Comparison of ENCODE assay signal across 8 mouse cellular contexts in the genomic region with DNA sequence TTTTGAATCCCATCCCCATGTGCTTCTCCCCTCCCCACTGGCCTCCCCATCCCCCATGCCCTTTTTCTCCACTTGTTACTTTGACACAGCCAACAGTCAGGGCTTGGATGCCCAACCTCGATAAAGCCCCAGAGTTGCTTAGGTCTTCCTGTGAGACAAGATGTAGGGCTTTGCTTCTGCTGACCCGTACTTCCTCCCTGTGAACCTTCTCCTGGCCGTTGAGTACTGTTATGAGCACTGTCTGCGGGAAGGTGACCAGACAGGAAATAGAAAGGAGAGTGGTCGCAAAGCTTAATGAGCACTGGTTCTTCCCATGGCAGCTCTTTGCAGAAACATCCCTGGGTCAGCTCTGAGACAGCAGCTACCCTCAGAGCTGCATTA. TPM values are rescaled to one million over a fixed set of nuclear protein-coding genes. Genes with fewer than 3 reads are reported as not detected.
DNase-seq lines count a peak whose midpoint lies in the region; ATAC-seq and TF ChIP-seq lines count a peak whose summit lies in the region.

No protein-coding gene starts in this region.

- H3K9me3 ChIP-seq in kidney, postnatal 0 days (replicated peaks; ENCODE audit: low read length), result no peaks in the 10 kb centered on the region
- H3K9me3 ChIP-seq in liver, embryonic 15.5 days (replicated peaks), result no peaks in the 10 kb centered on the region

- ATAC-seq in kidney, postnatal 0 days (replicated peaks; ENCODE audit: low FRiP score, low read depth), result no peak
- ATAC-seq in common myeloid progenitor, adult 5-6 weeks (replicated peaks; ENCODE audit: low read depth, poor library complexity, severe bottlenecking), result peak; percentile 16; the same call in 1 of the 2 replicates
- ATAC-seq in liver, embryonic 15.5 days (ENCODE audit: insufficient read depth), result no peak

- 11% methylated on average over 5 of the region's 5 CpGs for WGBS in kidney, postnatal 0 days
- 6% methylated on average over 5 of the region's 5 CpGs for WGBS in liver, embryonic 15.5 days (ENCODE audit: insufficient replicate concordance)

- TF ChIP-seq CTCF in kidney, postnatal 0 days (IDR thresholded peaks at IDR 0.05; ENCODE audit: low read depth), result no peak

- no peak overlapping the region; the same call in 1 of the 2 replicates for H3K27ac ChIP-seq in kidney, postnatal 0 days
- H3K27ac ChIP-seq in liver, embryonic 15.5 days (replicated peaks), result peak overlapping the region; percentile 88

- no peak overlapping the region for H3K4me2 ChIP-seq in kidney, postnatal 0 days (ENCODE audit: low read length)
- H3K4me2 ChIP-seq in liver, embryonic 15.5 days, result peak overlapping the region; percentile 17; the same call in 1 of the 2 replicates

- intact Hi-C loops in heart, postnatal 14 days (cut with DNase I), result no loop called here

- H3K36me3 ChIP-seq in kidney, postnatal 0 days (ENCODE audit: insufficient read depth, low read length), result no peaks in the 10 kb centered on the region
- no peaks in the 10 kb centered on the region for H3K36me3 ChIP-seq in liver, embryonic 15.5 days (replicated peaks)

- 0 out of 2 replicates have a peak overlapping the region, but pooled peaks have one; percentile 31 for H3K9ac ChIP-seq in kidney, postnatal 0 days (ENCODE audit: low read depth, low read length)
- no peak overlapping the region for H3K9ac ChIP-seq in liver, embryonic 15.5 days

- H3K4me3 ChIP-seq in kidney, postnatal 0 days (replicated peaks; ENCODE audit: low read depth, low read length), result no peak overlapping the region
- H3K4me3 ChIP-seq in liver, embryonic 15.5 days (replicated peaks), result no peak overlapping the region

- H3K4me1 ChIP-seq in kidney, postnatal 0 days (replicated peaks; ENCODE audit: insufficient read depth, low read length), result peaks cover 19% of the 10 kb centered on the region
- peaks cover 72% of the 10 kb centered on the region for H3K4me1 ChIP-seq in liver, embryonic 15.5 days (replicated peaks)

- no peak for DNase-seq in kidney, postnatal 0 days (ENCODE audit: low spot score)
- no peak for DNase-seq in kidney, adult 8-10 months
- peak; percentile 10 to 26 for DNase-seq in heart, postnatal 14 days
- no peak for DNase-seq in retina, embryonic 14.5 days (ENCODE audit: low spot score)
- DNase-seq in adrenal gland, adult 2 months, result no peak
- no peak for DNase-seq in thymus, postnatal 36 days

- no peaks in the 10 kb centered on the region for H3K27me3 ChIP-seq in kidney, postnatal 0 days (ENCODE audit: insufficient read depth, low read length)
- H3K27me3 ChIP-seq in liver, embryonic 15.5 days, result no peaks in the 10 kb centered on the region

RNA-seq across cellular contexts. Expression of gene Spock2, which starts 25.4 kb away (rescaled TPM):
- 22.0 and 24.2 TPM in 2 replicates for polyA plus RNA-seq in kidney, postnatal 0 days (2015; fragmentation: Nextera tagmentation; extraction: Ambion mirVana)
- total RNA-seq in common myeloid progenitor, adult 5-6 weeks (2017), result 0.09 TPM in 1 of 2 replicates, not detected in the other
- 10 to 100 TPM; 11.5 to 18.0 TPM for total RNA-seq in heart, postnatal 14 days (2021)
- 0.09 and 0.10 TPM in 2 replicates for polyA plus RNA-seq in liver, embryonic 15.5 days (2015; fragmentation: Nextera tagmentation; extraction: Ambion mirVana)
- total RNA-seq in adrenal gland, adult 2 months (2021), result 10 to 100 TPM; 34.8 to 59.0 TPM
- polyA plus RNA-seq in adrenal gland, adult 2 months (2012; rRNA removed), result 21.8 and 22.9 TPM in 2 replicates

Comparison
In these comparisons a context has a peak if more than half of its experiments do, and no peak if none do; other contexts are left out.
1. DNase-seq: peak in heart, postnatal 14 days (2 of 2); none in kidney, postnatal 0 days (single experiment), kidney, adult 8-10 months (0 of 2), retina, embryonic 14.5 days (single experiment), adrenal gland, adult 2 months (single experiment) and thymus, postnatal 36 days (0 of 2).
2. RNA of gene Spock2, which starts 25.4 kb away (total RNA-seq): 34.8 to 59.0 TPM in adrenal gland, adult 2 months and 11.5 to 18.0 TPM in heart, postnatal 14 days; 0.09 TPM in common myeloid progenitor, adult 5-6 weeks; every median in the first group is over 10 times any median in the second.